Mouse (Mus musculus): Measurements from ENCODE around the gene Gpr88.

- TF ChIP-seq CTCF (IDR thresholded peaks at IDR 0.05; ENCODE audit: low read depth) = no peak
- no peak for TF ChIP-seq EP300 (optimal IDR thresholded peaks at IDR 0.05)
Measured at GRCm38 (mm10) chr3:116226915-116227314, 26.4 kb downstream of the Gpr88 start.
